Mouse (Mus musculus): Measurements from ENCODE around the gene Bcl9. TPM values are rescaled to one million over a fixed set of nuclear protein-coding genes. Genes with fewer than 3 reads are reported as not detected.
A peak's percentile ranks its signal among the peaks of the same experiment; 100 is the strongest.

Gene Bcl9
- polyA plus RNA-seq, 1 experiment from 2014 or later = 86.4 TPM

DNA sequence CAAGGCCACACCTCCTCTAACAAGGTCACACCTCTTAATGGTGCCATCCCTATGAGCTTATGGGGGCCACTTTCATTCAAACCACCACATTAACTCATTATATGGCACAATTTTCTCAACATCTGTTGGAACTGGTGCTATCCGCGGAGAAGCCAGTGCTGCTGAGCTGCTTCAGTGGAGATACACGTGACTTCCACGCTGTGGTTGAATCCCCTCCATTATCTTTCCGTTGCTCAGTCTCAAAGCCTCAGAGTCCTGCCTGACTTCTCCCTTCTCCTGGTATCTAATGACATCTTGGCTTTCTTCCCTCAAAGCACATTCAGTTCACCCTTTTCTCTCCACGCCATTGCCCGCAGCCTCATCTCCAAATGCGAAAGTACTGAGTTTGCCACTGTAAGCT lies 101.1 kb downstream of the Bcl9 start:
- no peak overlapping the region for H3K27ac ChIP-seq
- no peak overlapping the region for H3K4me2 ChIP-seq
- H3K9me3 ChIP-seq = no peaks in the 10 kb centered on the region
- no peaks in the 10 kb centered on the region for H3K27me3 ChIP-seq
- H3K9ac ChIP-seq = no peak overlapping the region
- H3K4me1 ChIP-seq (replicated peaks) = peaks cover 10% of the 10 kb centered on the region
- H3K36me3 ChIP-seq = no peaks in the 10 kb centered on the region
- no peak overlapping the region for H3K4me3 ChIP-seq
- ATAC-seq (ENCODE audit: low FRiP score) = no peak
- 92% methylated on average over 8 of the region's 8 CpGs for WGBS

DNA sequence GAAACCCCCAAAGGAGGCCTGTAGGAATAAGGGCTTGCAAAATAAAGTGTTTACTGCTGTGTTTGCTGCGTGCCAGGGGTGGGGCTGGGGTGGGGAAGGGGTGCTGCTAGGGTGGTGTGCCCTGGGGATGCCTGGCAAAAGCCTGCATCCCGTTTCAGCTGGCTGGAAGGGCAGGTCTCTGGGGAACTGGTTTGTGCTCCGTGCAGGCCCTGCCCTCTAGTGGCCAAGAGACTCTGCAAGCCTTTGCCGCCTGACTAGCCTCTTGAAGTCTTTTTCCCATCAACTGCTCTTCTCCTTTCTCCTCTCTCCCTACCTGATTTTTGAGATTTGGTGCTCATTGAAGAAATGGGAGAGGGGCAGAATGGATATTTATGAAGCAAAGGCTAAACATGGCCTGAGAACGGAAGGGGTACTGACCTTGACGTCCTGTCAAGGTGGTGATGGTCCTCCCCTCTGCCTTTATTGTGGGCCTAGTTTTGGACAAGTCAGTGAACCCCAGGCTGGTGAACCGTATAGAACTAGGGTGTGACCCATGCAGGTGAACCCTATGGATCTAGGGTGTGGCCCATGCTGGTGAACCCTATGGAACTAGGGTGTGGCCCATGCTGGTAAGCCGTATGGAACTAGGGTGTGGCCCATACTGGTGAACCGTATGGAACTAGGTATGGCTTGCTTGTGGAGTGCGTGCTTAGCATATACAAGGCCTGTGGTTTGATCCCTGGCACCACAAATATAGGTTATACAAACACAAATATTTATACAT lies 112.4 kb downstream of the Bcl9 start:
- no peak overlapping the region for H3K27ac ChIP-seq
- WGBS = 49% methylated on average over 10 of the region's 10 CpGs
- no peak for ATAC-seq (ENCODE audit: low FRiP score)
- H3K4me2 ChIP-seq = no peak overlapping the region
- H3K9me3 ChIP-seq = no peaks in the 10 kb centered on the region
- peaks cover 15% of the 10 kb centered on the region for H3K4me1 ChIP-seq (replicated peaks)
- H3K4me3 ChIP-seq = no peak overlapping the region
- H3K9ac ChIP-seq = no peak overlapping the region
- H3K36me3 ChIP-seq = no peaks in the 10 kb centered on the region
- H3K27me3 ChIP-seq = no peaks in the 10 kb centered on the region

DNA sequence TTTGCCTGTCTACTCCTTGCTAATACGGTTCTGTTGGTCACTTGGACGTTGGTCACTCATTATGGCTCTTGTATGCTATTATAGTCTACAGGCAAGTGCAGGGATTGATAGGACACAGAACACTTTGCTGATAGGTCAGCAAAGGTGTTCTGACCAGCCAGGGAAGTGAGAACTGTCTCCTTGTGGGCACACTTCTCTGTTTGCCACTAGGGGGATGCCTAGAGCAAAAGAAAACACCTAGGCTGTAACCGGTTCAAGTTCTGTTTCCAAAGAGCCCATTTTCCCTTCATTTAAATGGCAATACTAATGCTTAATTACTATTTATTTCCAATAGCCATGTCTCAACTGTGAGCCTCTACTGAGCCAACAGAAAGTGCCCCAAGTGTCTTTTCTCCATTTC lies 113.9 kb downstream of the Bcl9 start:
- H3K4me2 ChIP-seq = no peak overlapping the region
- H3K27ac ChIP-seq = no peak overlapping the region
- ATAC-seq (ENCODE audit: low FRiP score) = no peak
- H3K36me3 ChIP-seq = no peaks in the 10 kb centered on the region
- H3K4me1 ChIP-seq (replicated peaks) = peaks cover 15% of the 10 kb centered on the region
- no peaks in the 10 kb centered on the region for H3K9me3 ChIP-seq
- no peak overlapping the region for H3K9ac ChIP-seq
- WGBS = 48% methylated on average over 3 of the region's 3 CpGs
- no peaks in the 10 kb centered on the region for H3K27me3 ChIP-seq
- H3K4me3 ChIP-seq = no peak overlapping the region

DNA sequence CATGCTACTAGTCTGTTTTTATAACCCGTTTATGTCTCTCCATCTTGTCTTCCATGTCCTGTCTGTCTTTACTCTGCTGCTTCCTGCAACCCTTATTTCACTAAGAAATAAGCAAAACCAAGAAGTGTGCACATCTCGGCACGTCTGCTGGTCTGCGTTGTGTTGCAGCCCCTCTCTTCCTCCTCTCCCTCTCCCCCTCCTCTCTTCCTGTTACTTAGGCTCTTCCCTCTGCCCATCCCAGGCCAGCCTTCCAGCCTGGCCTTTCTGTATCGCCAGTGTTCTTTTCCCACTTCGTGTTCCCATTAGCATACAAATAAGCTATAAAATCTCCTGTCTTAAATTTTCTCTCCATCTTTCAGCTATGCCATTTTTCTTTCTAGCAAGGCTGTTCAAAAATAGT lies 117.2 kb downstream of the Bcl9 start:
- no peak overlapping the region for H3K4me3 ChIP-seq
- peaks cover 12% of the 10 kb centered on the region for H3K36me3 ChIP-seq
- 50% methylated on average over 6 of the region's 6 CpGs for WGBS
- no peaks in the 10 kb centered on the region for H3K27me3 ChIP-seq
- no peaks in the 10 kb centered on the region for H3K9me3 ChIP-seq
- no peak overlapping the region for H3K9ac ChIP-seq
- ATAC-seq (ENCODE audit: low FRiP score) = no peak
- peaks cover 10% of the 10 kb centered on the region; the same call in 1 of the 2 replicates for H3K4me1 ChIP-seq (replicated peaks)
- H3K4me2 ChIP-seq = no peak overlapping the region
- H3K27ac ChIP-seq = peak overlapping the region; percentile 1; the same call in 1 of the 2 replicates

DNA sequence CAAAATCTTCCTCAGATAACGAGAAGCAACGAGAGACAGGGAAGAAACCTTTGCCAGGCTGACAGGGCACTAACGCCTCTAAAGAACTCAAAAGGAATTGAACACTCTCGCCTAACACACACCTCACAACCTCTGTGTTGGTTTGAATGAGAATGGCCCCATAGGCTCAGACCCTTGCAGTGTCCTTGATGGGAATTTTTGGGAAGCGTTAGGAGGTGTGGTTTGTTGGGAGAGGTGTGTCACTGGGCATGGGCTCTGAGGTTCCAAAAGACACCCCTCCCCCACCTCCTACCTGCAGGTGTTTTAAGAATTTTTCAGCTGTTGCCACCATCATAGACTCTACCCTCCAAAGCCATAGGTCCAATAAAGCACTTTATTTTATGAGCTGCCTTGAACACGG lies 118.8 kb downstream of the Bcl9 start:
- H3K36me3 ChIP-seq = peaks cover 12% of the 10 kb centered on the region
- no peaks in the 10 kb centered on the region for H3K9me3 ChIP-seq
- 81% methylated on average over 6 of the region's 6 CpGs for WGBS
- no peak overlapping the region for H3K4me2 ChIP-seq
- H3K4me3 ChIP-seq = no peak overlapping the region
- H3K4me1 ChIP-seq (replicated peaks) = peaks cover 10% of the 10 kb centered on the region; the same call in 1 of the 2 replicates
- no peak overlapping the region for H3K9ac ChIP-seq
- no peak overlapping the region for H3K27ac ChIP-seq
- no peaks in the 10 kb centered on the region for H3K27me3 ChIP-seq
- ATAC-seq (ENCODE audit: low FRiP score) = no peak

DNA sequence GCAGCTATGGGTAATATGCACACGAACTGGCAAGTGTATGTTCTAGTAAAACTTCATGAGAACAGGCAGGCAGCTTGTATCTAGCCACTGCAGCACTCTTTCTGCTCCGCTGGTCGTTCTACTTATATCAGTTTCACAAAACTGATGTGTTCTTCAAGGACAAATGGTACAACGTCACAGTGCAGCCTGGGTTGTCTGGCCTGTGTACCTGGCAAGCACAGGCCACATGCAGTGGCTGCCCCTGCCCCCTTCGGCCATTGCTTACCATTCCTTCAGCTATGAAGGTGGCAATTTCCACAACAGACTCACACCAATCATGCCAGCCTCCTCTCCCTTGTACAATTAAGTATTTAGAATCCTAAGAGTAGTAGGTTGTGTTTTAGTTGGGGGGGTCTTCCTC lies 125.1 kb downstream of the Bcl9 start:
- 89% methylated on average over 5 of the region's 5 CpGs for WGBS
- Histone ChIP-seq H3K27ac (no peak overlapping the region), H3K9me3 (no peaks in the 10 kb centered on the region), H3K36me3 (peaks cover 12% of the 10 kb centered on the region), H3K4me1 (replicated peaks) (no peaks in the 10 kb centered on the region), H3K27me3 (no peaks in the 10 kb centered on the region), H3K9ac (no peak overlapping the region), H3K4me2 (no peak overlapping the region), H3K4me3 (no peak overlapping the region)
- ATAC-seq (ENCODE audit: low FRiP score) = no peak

DNA sequence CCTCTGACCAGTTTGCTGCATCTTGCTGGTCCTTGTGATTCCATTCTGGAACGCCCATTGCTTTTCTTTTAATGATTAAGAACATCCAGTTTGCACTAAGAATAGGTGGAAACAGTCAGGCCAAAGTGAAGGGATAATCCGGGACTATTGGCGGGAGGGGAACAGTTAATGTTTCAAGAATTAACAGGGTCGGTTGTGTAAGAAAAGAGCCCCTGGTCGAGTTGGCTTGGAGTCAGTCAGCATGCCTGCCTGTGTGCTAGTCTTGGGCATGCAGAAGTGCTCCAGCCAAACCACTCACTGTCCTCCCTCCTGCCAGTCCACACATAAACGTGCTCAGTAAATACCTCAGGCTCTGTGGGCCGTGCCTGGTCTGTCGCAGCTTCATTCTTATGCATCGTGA lies 125.5 kb downstream of the Bcl9 start:
- WGBS = 78% methylated on average over 9 of the region's 9 CpGs

DNA sequence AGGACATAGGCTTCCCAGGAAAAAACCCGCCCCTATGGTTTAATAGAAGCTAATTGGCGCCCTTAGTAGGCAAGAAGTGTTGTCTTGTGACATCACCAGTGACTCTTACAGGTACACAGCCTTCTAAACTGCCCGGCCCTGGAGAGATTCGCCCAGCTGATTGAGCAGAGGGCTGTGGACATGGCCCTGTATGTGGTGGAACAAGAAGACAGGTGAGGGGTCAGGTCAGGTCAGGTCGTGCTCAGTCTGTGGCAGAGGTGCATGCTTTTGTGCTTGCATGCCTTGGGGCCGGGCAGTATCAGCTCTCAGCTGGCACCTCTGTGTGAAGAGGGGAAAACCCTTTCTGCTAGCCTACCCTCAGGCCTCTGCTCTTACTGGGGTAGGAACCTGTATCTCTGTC lies 126.2 kb downstream of the Bcl9 start:
- no peaks in the 10 kb centered on the region for H3K27me3 ChIP-seq
- no peak for ATAC-seq (ENCODE audit: low FRiP score)
- no peak overlapping the region for H3K27ac ChIP-seq
- no peak overlapping the region for H3K4me3 ChIP-seq
- peaks cover 4% of the 10 kb centered on the region for H3K36me3 ChIP-seq
- WGBS = 79% methylated on average over 6 of the region's 6 CpGs
- H3K9ac ChIP-seq = no peak overlapping the region
- no peak overlapping the region for H3K4me2 ChIP-seq
- no peaks in the 10 kb centered on the region for H3K9me3 ChIP-seq
- no peaks in the 10 kb centered on the region for H3K4me1 ChIP-seq (replicated peaks)

More for the DNA sequence above, 125.5 kb downstream of the Bcl9 start:
- Histone ChIP-seq H3K27ac (no peak overlapping the region), H3K9me3 (no peaks in the 10 kb centered on the region), H3K27me3 (no peaks in the 10 kb centered on the region), H3K9ac (no peak overlapping the region), H3K4me3 (no peak overlapping the region), H3K4me1 (replicated peaks) (no peaks in the 10 kb centered on the region), H3K36me3 (peaks cover 11% of the 10 kb centered on the region), H3K4me2 (no peak overlapping the region)
- ATAC-seq (ENCODE audit: low FRiP score) = no peak

DNA sequence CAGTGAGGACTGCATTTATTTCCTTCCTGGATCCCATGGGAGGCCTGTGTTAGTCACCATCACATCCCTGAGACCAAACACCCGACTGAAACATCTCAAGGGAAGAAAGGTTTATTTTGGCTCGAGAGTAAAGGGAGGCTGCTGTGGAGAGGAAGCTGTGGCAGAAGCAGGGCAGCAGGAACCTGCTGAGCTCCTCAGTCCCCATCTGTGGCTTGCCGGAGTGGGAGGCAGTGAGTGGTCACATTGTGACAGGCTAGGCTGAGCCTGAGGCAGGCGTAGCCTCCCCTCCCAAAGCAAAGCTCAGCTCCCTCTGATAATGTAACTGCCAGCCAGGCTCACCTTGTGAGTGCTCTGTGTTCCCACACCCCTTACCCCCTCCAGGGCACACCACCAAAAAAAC lies 130.6 kb downstream of the Bcl9 start:
- Histone ChIP-seq H3K4me2 (no peak overlapping the region), H3K9ac (no peak overlapping the region), H3K9me3 (no peaks in the 10 kb centered on the region), H3K27me3 (no peaks in the 10 kb centered on the region), H3K36me3 (no peaks in the 10 kb centered on the region), H3K4me1 (replicated peaks) (no peaks in the 10 kb centered on the region), H3K4me3 (no peak overlapping the region), H3K27ac (no peak overlapping the region)
- WGBS = 72% methylated on average over 4 of the region's 4 CpGs
- ATAC-seq (ENCODE audit: low FRiP score) = no peak

DNA sequence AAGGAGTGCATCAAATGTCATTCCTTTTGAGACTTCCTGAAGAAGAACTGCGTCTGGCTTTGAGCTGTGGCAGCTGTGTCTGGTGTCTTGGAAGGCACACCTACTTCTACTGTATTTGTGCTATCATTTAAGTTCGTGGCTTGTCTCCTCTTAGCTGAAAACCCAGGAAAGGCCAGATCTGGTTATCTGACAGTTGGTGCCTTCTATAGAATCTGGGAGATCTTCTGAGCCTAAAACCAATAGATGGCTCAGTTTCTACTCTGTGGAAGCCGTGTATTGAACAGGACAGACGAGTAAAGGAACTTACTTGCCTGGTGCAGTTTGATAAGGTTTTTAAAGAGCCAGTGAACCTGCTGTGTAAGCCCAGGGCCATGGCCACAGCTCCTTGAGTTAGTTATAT lies 133.2 kb downstream of the Bcl9 start:
- H3K27me3 ChIP-seq = no peaks in the 10 kb centered on the region
- H3K4me2 ChIP-seq = no peak overlapping the region
- H3K27ac ChIP-seq = no peak overlapping the region
- 88% methylated on average over 4 of the region's 4 CpGs for WGBS
- H3K4me3 ChIP-seq = no peak overlapping the region
- no peak for ATAC-seq (ENCODE audit: low FRiP score)
- no peaks in the 10 kb centered on the region for H3K36me3 ChIP-seq
- no peaks in the 10 kb centered on the region for H3K9me3 ChIP-seq
- H3K4me1 ChIP-seq (replicated peaks) = peaks cover 6% of the 10 kb centered on the region
- H3K9ac ChIP-seq = no peak overlapping the region

DNA sequence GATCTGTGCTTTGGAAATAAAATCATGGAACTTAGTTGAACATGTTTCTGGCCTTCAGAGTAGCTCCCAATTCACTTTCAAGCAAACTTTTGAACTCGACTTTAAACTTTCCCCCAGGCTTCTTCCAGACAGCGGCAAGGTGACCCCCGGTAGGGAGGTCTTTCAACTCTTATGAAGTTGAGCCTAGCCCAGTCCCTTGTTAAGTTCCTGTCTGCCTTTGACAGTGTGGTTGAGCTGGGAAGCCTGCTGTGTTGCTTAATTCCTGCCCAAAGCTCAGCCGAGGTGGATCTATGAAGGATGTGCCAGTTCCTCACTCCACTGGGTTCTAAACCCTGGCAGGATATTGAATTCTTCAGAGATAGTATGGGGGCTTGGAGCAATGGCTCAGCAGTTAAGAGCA lies 135.9 kb downstream of the Bcl9 start:
- WGBS = 61% methylated on average over 4 of the region's 4 CpGs
- Histone ChIP-seq H3K4me3 (no peak overlapping the region), H3K27ac (no peak overlapping the region), H3K36me3 (no peaks in the 10 kb centered on the region), H3K9me3 (no peaks in the 10 kb centered on the region), H3K4me2 (no peak overlapping the region), H3K4me1 (replicated peaks) (peaks cover 12% of the 10 kb centered on the region), H3K27me3 (no peaks in the 10 kb centered on the region), H3K9ac (no peak overlapping the region)
- ATAC-seq (ENCODE audit: low FRiP score) = no peak

DNA sequence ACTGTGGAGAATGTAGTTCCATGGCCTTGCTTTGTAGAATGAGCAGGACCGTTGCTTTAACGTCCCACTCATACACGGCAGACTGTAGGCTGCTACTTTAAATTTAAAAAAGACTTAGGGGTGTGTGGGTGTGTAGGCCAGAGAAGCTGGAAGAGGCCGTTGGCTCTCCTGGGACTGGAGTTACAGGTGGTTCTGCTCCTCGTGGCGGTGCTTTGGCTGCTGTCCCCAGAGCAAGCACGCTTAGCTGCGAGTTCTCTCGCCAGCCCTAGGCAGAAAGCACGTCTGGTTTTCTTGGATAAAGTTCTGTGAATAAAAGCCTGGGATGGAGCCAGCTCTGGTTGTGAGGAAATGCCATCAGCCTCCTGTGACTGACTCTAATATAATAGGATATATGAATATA lies 136.8 kb downstream of the Bcl9 start:
- Histone ChIP-seq H3K27me3 (no peaks in the 10 kb centered on the region), H3K27ac (no peak overlapping the region), H3K36me3 (no peaks in the 10 kb centered on the region), H3K4me3 (no peak overlapping the region), H3K9me3 (no peaks in the 10 kb centered on the region), H3K9ac (no peak overlapping the region), H3K4me2 (no peak overlapping the region), H3K4me1 (replicated peaks) (peaks cover 12% of the 10 kb centered on the region)
- no peak for ATAC-seq (ENCODE audit: low FRiP score)
- WGBS = 63% methylated on average over 10 of the region's 10 CpGs

DNA sequence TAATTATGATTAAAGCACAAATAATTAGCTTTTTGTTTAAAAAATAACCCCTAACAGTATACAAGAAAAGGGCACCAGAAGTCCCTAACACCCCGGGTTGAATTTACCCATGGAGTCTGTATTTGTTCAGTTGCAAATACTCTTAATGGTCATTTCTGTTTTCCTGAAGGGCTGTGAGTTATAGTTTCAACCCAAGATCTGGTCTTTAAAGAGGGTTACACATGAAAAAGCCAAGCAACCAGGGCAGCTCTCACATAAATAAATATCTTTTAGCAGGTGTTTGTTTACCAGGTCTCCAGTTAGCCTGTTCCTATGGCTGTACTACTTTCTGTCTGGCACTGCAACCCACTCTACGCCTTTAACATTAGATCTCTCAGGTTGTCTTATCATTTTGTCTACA lies 137.7 kb downstream of the Bcl9 start:
- peaks cover 12% of the 10 kb centered on the region for H3K4me1 ChIP-seq (replicated peaks)
- H3K36me3 ChIP-seq = no peaks in the 10 kb centered on the region
- H3K9ac ChIP-seq = no peak overlapping the region
- 84% methylated on average over 2 of the region's 2 CpGs for WGBS
- H3K4me3 ChIP-seq = no peak overlapping the region
- H3K4me2 ChIP-seq = peak overlapping the region; percentile 79; the same call in 1 of the 2 replicates
- H3K27ac ChIP-seq = no peak overlapping the region
- no peaks in the 10 kb centered on the region for H3K9me3 ChIP-seq
- no peaks in the 10 kb centered on the region for H3K27me3 ChIP-seq
- ATAC-seq (ENCODE audit: low FRiP score) = no peak
